Mouse (Mus musculus) heart, postnatal 0 days (tissue): Measurements from ENCODE around the gene Sirt7.

Source experiments
- CTCF ChIP-seq: IDR thresholded peaks from 2 replicates; pipeline ENCODE4 v1.5.1; 2016; ENCODE audit warnings: antibody characterized with exemption, control low read depth, low read depth
- EP300 ChIP-seq: IDR thresholded peaks from 2 replicates; pipeline ENCODE4 v1.6.1; 2016; ENCODE audit warnings: antibody characterized with exemption, low read depth

DNA sequence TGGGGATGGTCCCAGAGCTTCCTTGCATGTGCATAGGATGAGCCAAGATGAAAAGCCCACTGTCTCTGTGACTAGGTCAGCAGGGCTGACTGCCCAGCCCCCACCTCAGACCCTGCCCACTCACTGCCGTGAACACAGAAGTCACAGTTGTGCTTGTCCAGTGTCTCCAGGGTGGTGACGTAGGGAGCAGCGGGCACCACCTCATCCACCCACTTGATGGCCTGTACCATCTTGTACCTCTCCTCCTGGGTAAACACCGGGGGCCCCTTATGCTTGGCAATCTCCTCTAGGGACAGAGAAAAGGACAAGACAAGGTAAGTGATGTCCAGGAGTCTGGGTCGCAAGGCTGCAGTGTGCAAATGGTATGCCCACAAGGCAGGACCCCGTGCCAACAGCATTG is 9.9 kb downstream of the Sirt7 start:
- TF ChIP-seq CTCF (no peak), EP300 (no peak)
